Mouse (Mus musculus): Measurements from ENCODE around the gene Ndufa1.

GRCm38 (mm10) chrX:37157839-37158238 is 33.1 kb downstream of the Ndufa1 start:
- TF ChIP-seq EP300 (IDR thresholded peaks at IDR 0.05; ENCODE audit: low read depth) (no peak), CTCF (IDR thresholded peaks at IDR 0.05; ENCODE audit: low read depth) (peak; percentile 51)

Data from liver, embryonic 14.5 days (tissue).